Mouse (Mus musculus) thymus, adult 2 months (tissue): ENCODE data around the gene Gpr55. TPM values are rescaled to one million over a fixed set of nuclear protein-coding genes. Genes with fewer than 3 reads are reported as not detected.

Experiments used
- DNase-seq: peaks from one replicate; pipeline ENCODE4 v3.0.0; 2021
- H3K27ac ChIP-seq: fragments of 200-500 bp; 2 replicates; pipeline ENCODE4 v1.5.1; 2012; ENCODE audit warnings: low read length, control low read depth; ENCODE audit not compliant: control insufficient read depth, insufficient read depth
- H3K27me3 ChIP-seq: fragments of 200-500 bp; 2 replicates; pipeline ENCODE4 v1.6.1; 2012; ENCODE audit warnings: mild to moderate bottlenecking, low read length, moderate library complexity, mixed read lengths; ENCODE audit not compliant: control insufficient read depth, insufficient read depth
- H3K36me3 ChIP-seq: fragments of 200-500 bp; 2 replicates; pipeline ENCODE4 v1.6.1; 2012; ENCODE audit warnings: mild to moderate bottlenecking, low read length, moderate library complexity; ENCODE audit not compliant: control insufficient read depth, insufficient read depth
- H3K4me1 ChIP-seq: fragments of 200-500 bp; replicated peaks from 2 replicates; pipeline ENCODE4 v1.6.1; 2012; ENCODE audit warnings: low read length; ENCODE audit not compliant: control insufficient read depth, insufficient read depth
- H3K4me3 ChIP-seq: fragments of 200-500 bp; 2 replicates; pipeline ENCODE4 v1.5.1; 2012; ENCODE audit warnings: mild to moderate bottlenecking, low read length, control low read depth, moderate library complexity; ENCODE audit not compliant: control insufficient read depth, insufficient read depth
- CTCF ChIP-seq: fragments of 200-500 bp; IDR thresholded peaks from 2 replicates; pipeline ENCODE4 v1.5.1; 2012; ENCODE audit warnings: mild to moderate bottlenecking, control low read depth, low read length, moderate library complexity, borderline replicate concordance; ENCODE audit not compliant: control insufficient read depth, poor library complexity, insufficient read depth; ENCODE audit errors: extremely low read depth
- POLR2A ChIP-seq: fragments of 200-500 bp; IDR thresholded peaks from 2 replicates; pipeline ENCODE4 v1.6.1; 2012; ENCODE audit warnings: mild to moderate bottlenecking, low read length, control low read depth, moderate library complexity; ENCODE audit not compliant: control insufficient read depth, poor library complexity, insufficient read depth; ENCODE audit errors: extremely low read depth
- WGBS: fragments of 180-500 bp; shearing (Covaris S2); methylation state at CpG from one replicate; pipeline ENCODE4 v1.1.7; 2018; 5-methylcytosine and 5-hydroxymethylcytosine counted together
- polyA plus RNA-seq: library from polyadenylated mRNA; depleted of rRNA; stranded (reverse); fragments of >200 nt; gene quantifications from 2 replicates; pipeline ENCODE4 v1.2.3, GENCODE M21; 2012

Gene Gpr55
- polyA plus RNA-seq, 1 experiment = 1.8 TPM

GRCm38 (mm10) chr1:85925183-85925582 lies 35.6 kb downstream of the Gpr55 start:
- H3K27me3 ChIP-seq = no peaks in the 10 kb centered on the region
- H3K36me3 ChIP-seq = no peaks in the 10 kb centered on the region
- DNase-seq = no peak
- no peak for TF ChIP-seq POLR2A
- H3K4me1 ChIP-seq = peaks cover 18% of the 10 kb centered on the region
- H3K4me3 ChIP-seq = no peak overlapping the region
- H3K27ac ChIP-seq = no peak overlapping the region
- 91% methylated on average over 5 of the region's 5 CpGs for WGBS

DNA sequence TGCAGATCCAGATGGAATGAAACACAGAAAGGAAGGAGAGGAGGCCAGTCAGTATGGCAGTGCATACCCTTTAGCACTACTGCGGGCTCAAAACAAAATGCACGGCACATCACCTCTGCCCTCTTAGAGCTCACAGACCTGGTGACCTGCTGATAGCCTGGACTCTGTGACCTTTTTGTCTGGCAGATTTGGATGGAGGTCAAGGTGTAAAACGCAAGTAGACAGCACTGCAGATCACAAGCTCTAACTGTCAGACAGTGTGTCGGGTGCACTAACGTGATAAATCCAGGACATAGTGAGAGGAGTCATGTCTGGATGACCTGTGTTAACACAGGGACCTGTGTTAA lies 38.0 kb downstream of the Gpr55 start:
- DNase-seq = no peak
- no peaks in the 10 kb centered on the region for H3K36me3 ChIP-seq
- TF ChIP-seq POLR2A (no peak), CTCF (no peak)
- H3K4me3 ChIP-seq = no peak overlapping the region
- WGBS = 98% methylated on average over 5 of the region's 5 CpGs
- no peaks in the 10 kb centered on the region for H3K27me3 ChIP-seq
- no peak overlapping the region for H3K27ac ChIP-seq
- H3K4me1 ChIP-seq = peaks cover 3% of the 10 kb centered on the region; the same call in 1 of the 2 replicates

DNA sequence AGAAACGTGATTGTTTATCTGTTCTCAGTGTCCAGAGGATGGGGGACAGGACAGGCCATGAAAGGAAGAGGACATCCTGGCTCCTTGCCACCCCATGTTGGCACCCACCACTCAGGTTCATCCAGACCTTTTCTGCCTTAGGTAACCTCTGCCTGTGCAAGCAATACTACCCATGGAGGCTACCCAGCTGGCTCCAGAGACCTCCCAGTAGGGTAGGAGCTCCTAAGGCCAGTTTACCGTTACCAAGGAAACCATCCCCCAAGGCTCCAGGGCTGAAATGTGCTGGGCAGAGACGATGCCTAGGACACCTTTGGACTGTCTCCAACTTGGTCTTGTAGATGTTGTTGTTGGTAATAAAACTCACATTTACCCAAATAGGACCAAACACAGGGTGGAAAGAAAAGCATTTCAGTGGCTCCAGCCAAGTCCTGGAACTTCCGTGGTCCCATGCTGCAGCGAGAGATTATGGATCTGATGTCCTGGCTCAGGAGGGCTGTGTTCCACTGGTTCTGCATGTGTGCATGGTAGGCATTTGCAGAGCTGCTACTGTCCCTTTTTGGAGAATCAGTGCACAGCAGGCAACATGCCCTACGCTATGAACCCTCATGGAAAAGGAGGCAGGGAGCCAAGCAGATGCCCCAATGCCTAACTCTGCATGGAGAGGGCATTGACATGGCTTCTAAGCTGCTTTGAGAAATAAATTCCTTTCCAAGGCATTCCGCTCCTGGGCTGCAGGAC lies 38.5 kb downstream of the Gpr55 start:
- Histone ChIP-seq H3K27me3 (no peaks in the 10 kb centered on the region), H3K4me3 (no peak overlapping the region), H3K27ac (no peak overlapping the region), H3K36me3 (no peaks in the 10 kb centered on the region), H3K4me1 (no peaks in the 10 kb centered on the region)
- 91% methylated on average over 7 of the region's 7 CpGs for WGBS
- no peak for DNase-seq
- no peak for TF ChIP-seq POLR2A
- TF ChIP-seq CTCF = no peak

DNA sequence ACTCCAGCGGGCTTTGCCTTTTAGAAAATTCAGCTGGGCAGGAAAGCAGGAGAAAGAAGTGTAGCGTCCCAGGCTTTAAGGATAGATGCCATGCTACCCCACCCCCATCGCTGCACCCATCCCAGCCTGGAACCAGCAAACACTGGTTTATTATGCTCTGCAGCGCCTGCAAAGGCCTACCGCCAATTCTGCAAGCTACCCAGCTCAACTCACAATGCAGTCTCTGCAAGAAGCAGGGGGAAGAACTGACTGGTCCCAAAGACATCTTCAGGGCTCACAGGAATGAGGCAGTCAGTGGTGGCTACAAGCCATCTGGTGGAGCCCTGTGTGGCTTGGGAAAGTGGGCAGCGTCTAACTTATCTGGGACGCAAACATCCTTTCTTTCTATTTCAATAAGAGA lies 39.1 kb downstream of the Gpr55 start:
- no peaks in the 10 kb centered on the region for H3K36me3 ChIP-seq
- DNase-seq = no peak
- H3K27ac ChIP-seq = no peak overlapping the region
- H3K27me3 ChIP-seq = no peaks in the 10 kb centered on the region
- H3K4me1 ChIP-seq = no peaks in the 10 kb centered on the region
- no peak for TF ChIP-seq CTCF
- no peak for TF ChIP-seq POLR2A
- WGBS = 97% methylated on average over 7 of the region's 7 CpGs
- H3K4me3 ChIP-seq = no peak overlapping the region

DNA sequence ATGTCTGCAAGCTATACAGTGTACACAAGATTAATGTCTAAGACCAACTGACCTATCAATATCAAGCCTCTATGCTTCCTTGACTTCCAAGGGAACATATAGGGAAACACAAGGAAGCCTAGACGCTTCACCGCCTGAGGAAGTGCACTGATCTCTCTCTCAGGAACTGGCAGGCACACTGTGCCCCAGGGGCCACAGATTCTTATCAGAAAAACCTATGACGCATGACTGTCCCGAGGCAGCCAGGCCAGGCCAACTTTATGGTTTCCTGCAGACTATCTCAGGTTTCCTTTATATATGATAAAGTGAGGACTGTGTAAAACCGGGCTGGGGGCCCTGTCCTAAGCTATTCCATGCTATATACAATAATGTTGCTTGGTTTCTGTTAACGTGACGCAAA lies 41.2 kb downstream of the Gpr55 start:
- TF ChIP-seq POLR2A (no peak), CTCF (no peak)
- DNase-seq = no peak
- Histone ChIP-seq H3K4me3 (no peak overlapping the region), H3K36me3 (no peaks in the 10 kb centered on the region), H3K4me1 (no peaks in the 10 kb centered on the region), H3K27ac (no peak overlapping the region), H3K27me3 (no peaks in the 10 kb centered on the region)
- 35% methylated on average over 7 of the region's 7 CpGs for WGBS

GRCm38 (mm10) chr1:85916830-85917450 lies 43.9 kb downstream of the Gpr55 start:
- TF ChIP-seq CTCF (no peak), POLR2A (no peak)
- H3K4me3 ChIP-seq = no peak overlapping the region
- 95% methylated on average over 4 of the region's 4 CpGs for WGBS
- H3K27me3 ChIP-seq = no peaks in the 10 kb centered on the region
- H3K36me3 ChIP-seq = no peaks in the 10 kb centered on the region
- no peak for DNase-seq
- no peaks in the 10 kb centered on the region for H3K4me1 ChIP-seq
- no peak overlapping the region for H3K27ac ChIP-seq
